Mouse (Mus musculus) E14TG2a.4 (cell line): ENCODE data around the gene Fbxw9.

Source experiments
- H3K27me3 ChIP-seq: 2 replicates; pipeline ENCODE4 v1.6.1; 2014; ENCODE audit warnings: low read length, control low read depth; ENCODE audit not compliant: insufficient read depth
- H3K36me3 ChIP-seq: 2 replicates; pipeline ENCODE4 v1.6.1; 2014; ENCODE audit warnings: low read length, control low read depth; ENCODE audit not compliant: insufficient read depth
- H3K4me1 ChIP-seq: replicated peaks from 2 replicates; pipeline ENCODE4 v1.6.1; 2014; ENCODE audit warnings: low read depth, low read length, control low read depth
- H3K4me3 ChIP-seq: replicated peaks from 2 replicates; pipeline ENCODE4 v1.5.1; 2014; ENCODE audit warnings: mild to moderate bottlenecking, low read length
- H3K9me3 ChIP-seq: 2 replicates; pipeline ENCODE4 v1.6.1; 2014; ENCODE audit warnings: low read length, control low read depth
- CTCF ChIP-seq: conservative IDR thresholded peaks from 2 replicates; pipeline ENCODE4 v1.5.1; 2014; ENCODE audit warnings: low read length
- NANOG ChIP-seq: IDR thresholded peaks from 2 replicates; pipeline ENCODE4 v1.6.1; 2014; ENCODE audit warnings: borderline replicate concordance, low read length, mixed read lengths
- POU5F1 ChIP-seq: IDR thresholded peaks from 2 replicates; pipeline ENCODE4 v1.6.1; 2014; ENCODE audit warnings: low read length, borderline replicate concordance

Fbxw9 gene

DNA sequence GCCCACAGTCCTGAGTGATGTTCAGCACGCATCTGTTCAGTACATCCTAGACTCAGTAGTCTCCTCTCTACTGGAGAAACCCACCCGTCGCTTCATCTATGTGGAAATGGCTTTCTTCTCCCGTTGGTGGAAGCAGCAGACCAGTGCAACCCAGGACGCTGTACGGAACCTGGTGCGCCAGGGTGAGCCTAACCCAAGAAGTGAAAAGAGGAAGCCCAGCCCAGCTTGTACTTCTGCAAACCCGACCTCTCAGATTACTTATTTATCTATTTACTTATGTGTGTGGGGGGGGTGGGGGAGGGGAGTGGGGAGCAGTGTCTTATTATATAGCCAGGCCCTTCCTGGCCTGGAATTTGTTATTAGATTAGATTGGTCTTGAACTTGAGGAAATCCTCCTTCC lies 24.8 kb downstream of the Fbxw9 start:
- Histone ChIP-seq H3K9me3 (no peaks in the 10 kb centered on the region), H3K27me3 (no peaks in the 10 kb centered on the region), H3K36me3 (peaks cover 45% of the 10 kb centered on the region), H3K4me1 (peaks cover 33% of the 10 kb centered on the region), H3K4me3 (peak overlapping the region; percentile 89; the same call in 1 of the 2 replicates)
- TF ChIP-seq NANOG (no peak), POU5F1 (no peak), CTCF (no peak)

DNA sequence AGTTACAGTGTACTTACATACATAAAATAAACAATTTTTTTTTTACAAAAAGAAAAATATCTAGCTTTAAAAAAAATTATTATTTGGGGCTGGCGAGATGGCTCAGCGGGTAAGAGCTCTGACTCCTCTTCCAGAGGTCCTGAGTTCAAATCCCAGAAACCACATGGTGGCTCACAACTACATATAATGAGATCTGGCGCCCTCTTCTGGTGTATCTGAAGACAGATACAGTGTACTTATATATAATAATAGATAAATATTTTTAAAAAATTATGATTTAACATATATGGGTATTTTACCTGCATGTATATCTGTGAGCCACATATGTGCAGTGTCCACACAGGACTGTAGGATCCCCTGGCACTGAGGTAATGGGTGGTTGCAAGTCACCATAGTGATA lies 26.4 kb downstream of the Fbxw9 start:
- Histone ChIP-seq H3K9me3 (no peaks in the 10 kb centered on the region), H3K27me3 (no peaks in the 10 kb centered on the region), H3K4me1 (peaks cover 31% of the 10 kb centered on the region), H3K36me3 (peaks cover 49% of the 10 kb centered on the region), H3K4me3 (no peak overlapping the region)
- TF ChIP-seq NANOG, result no peak
- no peak for TF ChIP-seq CTCF
- TF ChIP-seq POU5F1, result no peak

DNA sequence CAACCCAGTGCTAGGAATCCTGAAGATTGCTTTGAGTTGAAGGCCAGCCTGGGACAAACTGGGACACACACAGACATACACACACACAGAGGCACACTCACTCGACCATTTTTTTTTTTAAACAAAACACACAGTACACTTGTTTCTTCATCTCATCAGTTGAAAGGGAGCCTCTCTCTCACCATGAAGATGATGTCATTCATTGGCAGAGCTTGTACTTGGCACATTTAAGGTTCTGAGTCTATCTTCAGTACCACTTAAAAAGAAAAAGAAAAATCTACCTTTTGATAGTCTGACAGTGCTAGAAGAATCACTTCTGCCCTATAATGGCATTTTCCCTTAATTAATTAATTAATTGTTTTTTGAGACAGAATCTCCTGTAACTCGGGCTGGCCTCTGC lies 28.9 kb downstream of the Fbxw9 start:
- Histone ChIP-seq H3K36me3 (peaks cover 69% of the 10 kb centered on the region), H3K9me3 (no peaks in the 10 kb centered on the region), H3K4me3 (no peak overlapping the region), H3K4me1 (peaks cover 22% of the 10 kb centered on the region), H3K27me3 (no peaks in the 10 kb centered on the region)
- TF ChIP-seq POU5F1, result no peak

DNA sequence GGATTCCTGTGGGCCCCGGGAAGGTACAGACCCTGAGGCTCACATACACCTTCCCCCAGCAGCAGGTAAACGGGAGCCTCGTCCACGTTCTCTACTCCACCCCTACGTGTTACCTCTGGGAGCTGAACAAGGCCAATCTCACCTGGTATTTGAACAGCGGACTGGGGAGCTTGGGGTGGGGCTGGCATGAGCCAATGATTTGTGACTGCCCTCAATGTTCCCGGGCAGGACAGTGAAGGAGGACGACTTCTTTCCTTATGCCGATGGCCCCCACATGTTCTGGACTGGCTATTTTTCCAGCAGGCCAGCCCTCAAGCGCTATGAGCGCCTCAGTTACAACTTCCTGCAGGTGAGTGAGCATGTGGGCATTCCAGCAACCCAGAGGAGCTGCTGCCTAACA lies 31.0 kb downstream of the Fbxw9 start:
- peaks cover 18% of the 10 kb centered on the region for H3K4me1 ChIP-seq
- no peaks in the 10 kb centered on the region for H3K27me3 ChIP-seq
- no peak for TF ChIP-seq CTCF
- TF ChIP-seq POU5F1, result no peak
- TF ChIP-seq NANOG, result no peak
- no peaks in the 10 kb centered on the region for H3K9me3 ChIP-seq
- peaks cover 75% of the 10 kb centered on the region for H3K36me3 ChIP-seq
- H3K4me3 ChIP-seq, result no peak overlapping the region

DNA sequence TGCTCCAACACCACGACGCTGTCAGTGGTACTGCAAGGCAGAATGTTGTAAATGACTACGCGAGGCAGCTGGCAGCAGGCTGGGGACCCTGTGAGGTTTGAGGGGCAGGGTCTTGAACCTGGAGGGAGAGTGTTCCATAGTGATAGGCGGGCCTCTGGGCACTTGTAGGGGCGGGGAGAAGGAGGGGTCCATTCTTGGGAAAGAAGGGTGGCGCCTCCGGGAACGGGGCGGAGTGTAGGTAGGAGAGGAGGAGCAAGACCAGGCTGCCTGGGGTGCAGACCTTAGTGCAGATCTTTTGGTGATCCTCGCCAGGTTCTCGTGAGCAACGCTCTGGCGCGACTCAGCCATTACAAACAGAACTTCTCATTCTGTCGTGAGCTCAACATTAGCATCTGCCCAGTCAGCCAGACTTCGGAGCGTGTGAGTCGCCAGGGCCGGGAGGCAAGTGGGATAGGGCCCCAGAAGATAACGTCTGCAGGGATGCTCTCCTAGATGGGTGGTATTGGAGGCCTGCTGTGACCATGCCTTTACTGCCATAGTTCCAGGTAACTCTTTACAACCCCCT lies 31.8 kb downstream of the Fbxw9 start:
- Histone ChIP-seq H3K4me3 (peak overlapping the region; percentile 51; the same call in 1 of the 2 replicates), H3K36me3 (peaks cover 79% of the 10 kb centered on the region), H3K9me3 (no peaks in the 10 kb centered on the region), H3K4me1 (peaks cover 25% of the 10 kb centered on the region), H3K27me3 (no peaks in the 10 kb centered on the region)
- TF ChIP-seq POU5F1 (no peak), NANOG (no peak), CTCF (no peak)

DNA sequence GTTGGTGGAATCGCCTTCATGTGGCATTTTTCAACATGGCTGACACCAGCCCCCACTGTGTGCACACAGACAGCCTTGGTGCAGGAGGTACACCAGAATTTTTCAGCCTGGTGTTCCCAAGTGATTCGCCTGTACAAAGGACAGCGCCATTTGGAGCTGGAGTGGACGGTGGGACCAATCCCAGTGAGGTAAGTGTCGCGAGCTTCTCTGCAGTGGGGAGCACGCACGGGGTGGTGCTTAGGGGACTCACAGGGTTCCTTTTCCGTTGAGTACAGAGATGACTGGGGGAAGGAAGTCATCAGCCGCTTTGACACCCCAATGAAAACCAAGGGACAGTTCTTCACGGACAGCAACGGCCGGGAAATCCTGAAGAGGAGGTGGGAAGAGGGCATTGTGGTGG lies 35.2 kb downstream of the Fbxw9 start:
- Histone ChIP-seq H3K9me3 (no peaks in the 10 kb centered on the region), H3K4me1 (peaks cover 30% of the 10 kb centered on the region)
- TF ChIP-seq POU5F1, result no peak
- TF ChIP-seq CTCF, result no peak
- TF ChIP-seq NANOG, result no peak

DNA sequence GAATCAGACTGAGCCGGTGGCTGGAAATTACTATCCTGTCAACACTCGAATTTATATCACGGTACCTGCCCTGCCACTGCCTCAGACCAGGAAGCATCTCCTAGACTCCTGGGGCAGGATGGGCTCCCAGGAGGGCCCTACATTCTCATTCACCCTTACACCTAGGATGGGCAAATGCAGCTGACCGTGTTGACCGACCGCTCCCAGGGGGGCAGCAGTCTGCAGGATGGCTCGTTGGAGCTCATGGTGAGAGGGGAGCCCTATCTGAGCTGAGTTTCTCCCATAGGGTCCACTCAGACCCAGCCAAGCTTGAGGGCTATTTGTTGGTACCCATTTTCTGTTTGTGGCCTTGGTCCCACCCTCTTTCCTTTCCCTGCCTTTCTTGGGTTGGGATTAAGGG lies 35.7 kb downstream of the Fbxw9 start:
- Histone ChIP-seq H3K4me1 (peaks cover 30% of the 10 kb centered on the region), H3K27me3 (no peaks in the 10 kb centered on the region), H3K9me3 (no peaks in the 10 kb centered on the region), H3K4me3 (no peak overlapping the region), H3K36me3 (peaks cover 71% of the 10 kb centered on the region)
- no peak for TF ChIP-seq POU5F1

More for the DNA sequence above, 35.2 kb downstream of the Fbxw9 start:
- H3K27me3 ChIP-seq, result no peaks in the 10 kb centered on the region
- H3K36me3 ChIP-seq, result peaks cover 71% of the 10 kb centered on the region
- H3K4me3 ChIP-seq, result no peak overlapping the region

DNA sequence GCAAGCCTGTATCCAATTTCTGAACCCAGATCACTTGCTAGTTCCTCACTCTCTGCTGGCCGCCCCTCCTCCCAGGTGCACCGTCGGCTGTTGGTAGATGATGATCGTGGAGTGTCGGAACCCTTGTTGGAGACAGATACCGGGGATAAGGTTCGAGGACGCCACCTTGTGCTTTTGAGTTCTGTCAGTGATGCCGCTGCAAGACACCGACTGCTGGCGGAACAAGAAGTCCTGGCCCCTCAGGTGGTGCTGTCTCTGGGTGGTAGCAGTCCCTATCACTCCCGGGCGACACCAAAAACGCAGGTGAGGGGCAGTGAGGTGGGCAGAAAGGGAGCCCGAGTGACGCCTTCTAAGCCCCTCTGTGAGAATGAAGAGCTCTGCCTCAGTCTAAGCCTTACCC lies 36.3 kb downstream of the Fbxw9 start:
- H3K27me3 ChIP-seq, result no peaks in the 10 kb centered on the region
- TF ChIP-seq NANOG (no peak), CTCF (no peak), POU5F1 (no peak)
- peaks cover 66% of the 10 kb centered on the region for H3K36me3 ChIP-seq

DNA sequence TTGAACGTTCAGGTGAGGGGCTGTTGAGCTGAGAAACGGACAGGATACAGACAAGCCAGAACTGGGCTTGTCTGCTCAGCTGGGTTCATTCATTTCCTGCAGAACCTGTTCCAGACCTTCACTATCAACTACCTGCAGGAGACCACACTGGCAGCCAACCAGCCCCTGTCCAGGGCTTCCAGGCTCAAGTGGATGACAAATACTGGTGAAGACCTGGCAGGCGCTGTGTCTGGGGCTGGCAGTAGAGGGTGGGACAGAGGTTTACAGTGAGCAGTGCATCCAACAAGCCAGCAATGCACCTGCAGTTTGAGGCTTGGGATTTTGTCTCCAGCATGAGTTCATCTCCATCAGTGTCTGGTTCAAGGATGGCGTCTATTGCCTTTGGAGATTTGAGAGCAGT lies 37.0 kb downstream of the Fbxw9 start:
- H3K27me3 ChIP-seq, result no peaks in the 10 kb centered on the region
- no peak for TF ChIP-seq NANOG
- no peak for TF ChIP-seq CTCF
- TF ChIP-seq POU5F1, result no peak
- H3K4me1 ChIP-seq, result peaks cover 19% of the 10 kb centered on the region
- H3K36me3 ChIP-seq, result peaks cover 64% of the 10 kb centered on the region
- 0 out of 2 replicates have a peak, but pooled peaks cover 3% of the 10 kb centered on the region for H3K9me3 ChIP-seq
- H3K4me3 ChIP-seq, result peak overlapping the region; percentile 35; the same call in 1 of the 2 replicates

More for the DNA sequence above, 36.3 kb downstream of the Fbxw9 start:
- peaks cover 25% of the 10 kb centered on the region for H3K4me1 ChIP-seq
- H3K9me3 ChIP-seq, result no peaks in the 10 kb centered on the region
- peak overlapping the region; percentile 35; the same call in 1 of the 2 replicates for H3K4me3 ChIP-seq

DNA sequence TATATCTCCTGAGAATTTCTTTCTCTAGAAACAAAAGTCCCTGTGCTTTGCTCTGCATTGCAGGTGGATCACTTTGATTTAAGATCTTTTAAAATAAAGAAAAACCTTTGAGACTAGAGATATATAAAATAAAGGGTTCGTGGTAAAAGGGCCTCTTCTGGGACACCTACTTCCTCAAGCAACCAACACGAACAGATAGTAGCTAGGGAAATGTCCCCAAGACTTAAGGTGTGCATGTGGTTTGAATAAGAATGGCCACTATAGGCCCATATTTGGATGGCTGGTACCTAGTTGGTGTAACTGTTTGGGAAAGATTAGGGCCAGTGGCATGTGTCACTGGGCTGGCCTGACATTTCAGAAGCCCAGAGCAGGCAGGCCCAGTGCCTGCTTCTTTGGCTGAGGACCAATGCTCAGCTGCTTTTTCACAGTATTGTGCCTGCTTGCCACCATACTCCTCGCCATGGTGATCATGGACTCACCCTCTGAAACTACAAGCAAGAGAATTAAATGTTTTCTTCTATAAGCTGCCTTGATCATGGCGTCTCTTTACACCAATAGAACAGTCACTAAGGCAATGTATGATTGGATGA lies 40.3 kb downstream of the Fbxw9 start:
- 0 out of 2 replicates have a peak, but pooled peaks cover 3% of the 10 kb centered on the region for H3K9me3 ChIP-seq
- H3K4me1 ChIP-seq, result peaks cover 17% of the 10 kb centered on the region
- H3K4me3 ChIP-seq, result no peak overlapping the region
- peaks cover 33% of the 10 kb centered on the region for H3K36me3 ChIP-seq
- TF ChIP-seq POU5F1 (no peak), CTCF (no peak), NANOG (no peak)
- H3K27me3 ChIP-seq, result no peaks in the 10 kb centered on the region
